Mouse (Mus musculus) lung, postnatal 25 days (tissue): Measurements from ENCODE around the gene Klhdc9.
A peak's percentile ranks its signal among the peaks of the same experiment; 100 is the strongest.
"Not testable (repeated sequence)": the region's sequence is repeated elsewhere in the genome, so short reads cannot be mapped to it uniquely, and the experiment has no call there.

ENCODE experiments used
- DNase-seq: peaks from one replicate; pipeline ENCODE4 v3.0.0; 2022; ENCODE audit warnings: low spot score

The Klhdc9 gene

GRCm38 (mm10) chr1:171356814-171357213 lies 3.8 kb downstream of the Klhdc9 start:
- DNase-seq, result no peak

- no peak for DNase-seq
Observed at GRCm38 (mm10) chr1:171355812-171356340, 4.7 kb downstream of the Klhdc9 start.

- no peak for DNase-seq
Observed at GRCm38 (mm10) chr1:171349210-171349609, 11.4 kb downstream of the Klhdc9 start.

DNA sequence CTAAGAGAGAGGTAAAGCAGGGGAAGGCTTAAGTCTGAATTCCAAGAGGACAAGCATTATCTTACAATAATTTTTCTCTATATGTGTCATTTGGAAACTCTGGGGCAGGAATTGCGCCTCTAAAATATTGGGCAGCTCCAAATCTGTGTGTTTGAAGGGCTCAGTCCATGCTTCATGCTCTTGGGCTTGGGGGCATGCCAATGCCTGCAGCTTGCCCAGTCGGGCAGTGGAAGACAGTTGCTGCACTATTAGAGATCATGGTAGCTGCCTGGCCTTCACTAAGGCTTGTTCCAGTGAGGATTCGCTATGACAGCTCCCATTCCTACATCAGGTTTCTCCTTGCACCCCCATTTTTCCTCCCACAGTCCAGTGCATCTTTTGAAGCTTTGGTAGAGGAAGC lies 11.9 kb downstream of the Klhdc9 start:
- no peak for DNase-seq

DNA sequence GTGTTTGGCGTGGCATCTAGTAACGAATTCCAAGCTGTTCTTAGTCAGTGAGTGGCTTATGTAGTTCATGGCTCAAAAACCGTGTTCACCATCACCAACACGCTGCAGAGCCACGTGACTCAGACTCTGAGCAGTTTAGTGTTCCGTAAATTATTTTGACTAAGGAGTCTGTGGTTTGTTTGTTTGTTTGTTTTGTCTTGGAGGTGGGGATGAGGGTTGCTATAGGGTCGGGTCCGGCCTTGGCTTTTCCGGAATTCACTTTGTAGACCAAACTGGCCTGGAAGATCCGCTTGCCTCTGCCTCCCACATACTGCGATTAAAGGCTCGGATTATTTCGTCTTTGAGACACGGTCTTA lies 14.5 kb downstream of the Klhdc9 start:
- DNase-seq, result no peak

DNA sequence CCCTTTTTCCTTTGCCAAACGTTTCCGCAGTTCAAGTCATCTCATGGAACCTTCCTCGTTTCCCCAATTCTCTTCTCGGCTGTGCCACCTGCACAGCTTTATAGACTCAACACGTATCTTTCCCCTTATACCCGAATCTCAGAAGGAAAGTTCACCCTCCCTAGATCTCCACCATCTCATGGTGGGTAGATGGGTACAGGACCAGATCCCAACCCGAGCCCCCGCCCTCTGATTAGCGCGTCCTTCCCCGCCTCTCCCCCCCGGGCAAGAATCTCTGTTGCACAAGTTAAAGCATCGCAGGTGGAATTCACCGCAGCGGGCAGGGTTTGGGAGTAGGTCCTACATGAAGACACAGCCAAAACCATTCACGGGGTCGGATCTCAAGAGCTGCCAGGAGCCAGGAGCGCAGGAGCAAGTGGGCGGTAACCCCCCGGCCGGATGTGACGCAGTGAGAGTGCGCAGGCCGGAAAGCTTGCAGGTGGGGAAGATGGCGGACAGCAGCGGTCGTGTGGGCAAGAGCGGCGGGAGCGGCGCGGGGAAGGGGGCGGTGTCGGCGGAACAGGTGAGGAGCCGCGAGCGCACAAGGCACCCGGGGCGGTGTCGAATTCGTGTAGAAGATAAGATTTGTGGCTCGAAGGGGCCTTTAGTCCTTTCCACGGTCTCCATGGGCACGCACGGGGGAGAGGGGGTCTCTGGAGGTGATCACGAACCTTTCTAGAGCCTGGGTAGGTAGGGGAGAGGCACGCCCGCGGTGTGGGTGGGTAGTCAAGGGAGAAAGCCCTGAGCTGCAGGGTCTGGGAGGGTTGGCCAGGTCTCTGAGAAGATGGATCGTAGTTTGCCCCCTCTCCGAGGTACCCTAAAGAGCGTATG lies 15.1 kb downstream of the Klhdc9 start, which contains the start of the genes Nit1 and Pfdn2:
Nit1 (minus strand) TSS at position 422 of the 870 bp plus-strand sequence.
Pfdn2 (plus strand) TSS at position 446 of the 870 bp plus-strand sequence.
- peak; percentile 94 for DNase-seq

DNA sequence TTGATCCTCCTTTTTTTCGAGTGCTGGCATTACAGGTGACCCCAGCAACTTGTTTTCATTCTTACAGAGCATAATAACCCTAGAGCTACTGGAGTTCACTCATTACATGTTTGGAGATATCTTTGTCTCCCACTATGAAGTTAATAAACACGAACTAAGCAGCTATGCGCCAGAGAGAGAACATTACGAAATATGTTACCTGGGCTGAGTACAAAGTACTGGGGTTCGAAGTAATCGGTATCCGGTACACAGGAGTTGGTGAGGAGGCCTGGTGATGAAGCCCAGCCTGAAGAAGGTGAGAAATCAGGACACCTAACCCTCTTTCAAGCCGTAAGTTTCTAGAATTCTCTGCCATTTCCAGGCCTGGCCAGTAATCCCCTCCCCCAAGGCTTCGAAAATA lies 15.9 kb downstream of the Klhdc9 start:
- DNase-seq, result no peak

- peak; percentile 65 for DNase-seq
Observed at GRCm38 (mm10) chr1:171343922-171344677, 16.5 kb downstream of the Klhdc9 start.

GRCm38 (mm10) chr1:171342262-171343207 lies 18.1 kb downstream of the Klhdc9 start:
- DNase-seq, result peak; percentile 16

- no peak for DNase-seq
Observed at GRCm38 (mm10) chr1:171330216-171330560, 30.4 kb downstream of the Klhdc9 start.

DNA sequence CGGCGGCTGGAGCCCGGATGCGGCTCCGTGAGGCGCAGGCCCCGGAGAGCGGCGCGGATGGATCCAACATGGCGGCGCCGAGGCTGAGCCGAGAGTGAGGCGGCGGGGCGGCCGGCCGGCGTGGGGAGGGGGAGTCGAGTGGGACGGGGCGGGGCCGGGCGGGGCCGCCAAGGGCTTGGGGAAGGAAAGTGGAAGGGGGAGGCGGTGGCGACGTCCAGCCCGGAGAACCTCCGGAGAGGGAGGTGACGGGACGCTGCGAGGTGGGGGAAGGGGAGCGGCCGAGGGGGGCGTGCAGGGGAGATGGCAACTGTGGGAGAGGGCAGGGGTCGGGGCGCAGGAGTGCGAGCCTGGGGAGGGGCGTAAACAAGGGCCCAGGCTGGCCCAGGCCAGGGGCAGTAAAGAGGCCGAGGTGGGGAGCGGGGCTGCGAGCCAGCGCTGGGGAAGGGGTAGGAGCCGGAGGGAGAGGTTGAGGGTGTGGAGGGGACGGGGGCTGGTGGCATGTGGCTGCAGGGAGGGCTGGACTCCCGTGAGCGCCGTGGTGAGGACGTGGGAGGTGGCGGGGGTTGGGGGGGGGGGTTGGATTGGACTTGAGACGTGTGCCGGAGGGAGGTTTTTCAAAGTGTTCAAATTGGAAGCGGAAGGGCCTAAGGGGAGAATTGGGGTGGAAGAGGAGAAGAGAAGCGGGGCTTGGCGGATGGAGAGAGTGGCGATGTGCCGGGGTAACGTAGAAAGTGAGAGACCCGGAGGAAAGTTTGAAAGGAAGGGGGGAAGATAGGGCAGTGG lies 31.0 kb downstream of the Klhdc9 start:
- no peak for DNase-seq

DNA sequence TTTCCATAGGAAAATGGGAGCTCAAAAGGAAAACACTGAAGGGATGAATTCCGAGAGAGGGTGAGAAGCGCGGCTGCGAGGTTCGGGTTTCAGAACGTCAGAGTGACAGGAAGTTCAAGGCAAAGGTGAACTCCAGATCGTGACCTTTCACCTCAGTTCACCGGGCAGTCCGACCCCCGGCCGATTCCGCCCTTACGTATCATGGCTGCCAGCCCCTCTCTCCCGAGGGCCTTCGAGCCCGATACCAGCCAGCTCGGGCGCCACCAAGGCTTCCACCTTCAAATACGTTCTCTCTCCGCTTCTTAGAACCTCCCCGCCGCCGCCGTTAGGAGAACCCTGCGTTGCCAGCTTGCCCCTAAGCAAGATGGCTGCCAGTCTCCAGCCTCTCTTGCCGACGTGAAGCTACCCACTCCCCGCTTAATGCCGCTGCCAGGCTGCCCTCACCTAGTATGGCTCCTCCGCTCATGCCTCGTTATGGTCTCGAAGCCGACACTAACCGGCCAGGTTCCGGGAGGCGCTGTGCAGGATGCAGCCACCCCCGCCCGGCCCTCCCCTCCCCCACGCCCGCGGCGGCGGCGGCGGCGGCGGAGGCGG lies 31.7 kb downstream of the Klhdc9 start, which contains the start of gene Dedd:
Dedd (plus strand) TSS at position 307 of the 594 bp plus-strand sequence.
- peak; percentile 95 for DNase-seq

DNA sequence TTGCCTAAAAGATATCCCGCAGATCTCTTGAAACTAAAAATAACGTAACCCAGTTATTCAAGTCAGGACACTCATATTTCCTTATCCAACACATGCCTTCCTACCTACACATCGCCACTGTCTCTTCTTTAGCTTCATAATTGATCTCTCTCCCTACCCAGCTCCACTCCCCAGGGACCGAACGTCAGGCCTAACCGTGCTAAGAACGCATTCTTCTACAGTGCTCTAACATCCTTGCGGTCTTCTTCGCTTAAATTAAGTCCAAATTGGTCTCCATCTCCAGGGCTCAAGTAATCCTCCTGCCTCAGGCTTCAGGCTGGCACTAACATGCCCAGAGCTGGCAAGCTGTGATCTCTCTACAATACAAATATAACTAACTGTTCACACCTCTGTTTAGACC lies 32.4 kb downstream of the Klhdc9 start:
- DNase-seq, result no peak

GRCm38 (mm10) chr1:171326588-171326987 lies 34.0 kb downstream of the Klhdc9 start:
- not testable (repeated sequence) for DNase-seq

DNA sequence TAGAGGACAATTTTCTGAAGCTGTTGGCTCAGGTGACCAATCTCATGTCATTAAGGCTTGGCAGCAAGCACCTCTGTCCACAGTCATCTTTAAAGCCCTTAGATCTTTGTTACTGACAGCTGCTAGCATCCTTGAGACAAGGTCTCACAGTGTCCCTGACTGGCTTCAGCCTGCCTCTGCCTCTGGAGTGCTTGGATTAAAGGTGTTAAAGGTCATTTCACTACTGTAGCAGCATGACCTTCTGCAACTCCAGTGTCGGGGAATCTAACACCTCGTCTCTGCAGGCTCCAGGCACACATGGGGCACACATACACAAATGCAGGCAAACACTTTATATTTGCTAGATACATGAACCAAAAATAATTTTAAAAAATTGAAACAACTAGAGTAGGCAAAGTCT lies 35.0 kb downstream of the Klhdc9 start:
- DNase-seq, result no peak

DNA sequence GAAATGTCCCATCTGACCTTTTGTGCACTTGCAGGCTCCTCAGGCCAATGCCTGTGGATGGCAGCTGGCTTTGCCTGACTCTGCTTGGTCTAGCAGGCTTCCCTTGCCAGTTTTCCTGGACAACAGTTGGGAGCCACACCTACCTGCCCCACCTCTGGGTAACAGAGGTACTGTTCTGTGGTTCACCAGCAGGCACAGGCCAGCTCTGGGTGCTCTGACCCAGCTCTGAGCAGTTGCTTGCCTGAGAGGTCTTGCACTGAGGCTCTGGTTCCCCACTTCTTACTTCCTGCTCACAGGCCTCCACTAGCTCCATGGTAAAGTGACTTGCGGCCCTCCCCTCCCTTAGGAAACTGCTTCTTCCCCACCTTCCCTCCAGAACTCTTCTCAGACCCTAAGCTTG lies 38.6 kb downstream of the Klhdc9 start:
- DNase-seq, result no peak

- no peak for DNase-seq
Observed at GRCm38 (mm10) chr1:171321415-171321814, 39.2 kb downstream of the Klhdc9 start.

GRCm38 (mm10) chr1:171320151-171320550 lies 40.4 kb downstream of the Klhdc9 start:
- no peak for DNase-seq

DNA sequence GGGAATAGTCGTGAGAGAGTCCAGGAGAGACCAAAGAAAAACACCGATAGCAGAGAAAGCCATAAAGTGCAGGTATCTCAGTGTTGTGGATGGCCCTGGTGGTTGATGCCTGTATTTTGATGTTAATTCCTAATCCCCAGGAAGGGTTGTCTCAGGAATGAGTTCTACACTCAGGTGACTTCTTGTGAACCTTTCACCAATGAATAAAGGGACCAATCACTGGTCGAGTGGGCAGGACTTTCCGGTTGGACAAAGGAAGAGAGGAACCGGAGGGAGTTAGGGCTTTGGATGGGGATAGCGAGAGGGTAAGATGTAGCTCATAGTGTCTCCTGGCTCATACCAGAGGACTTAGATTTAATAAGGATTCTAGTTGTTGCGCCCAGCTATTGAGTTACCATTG lies 40.9 kb downstream of the Klhdc9 start:
- no peak for DNase-seq

DNA sequence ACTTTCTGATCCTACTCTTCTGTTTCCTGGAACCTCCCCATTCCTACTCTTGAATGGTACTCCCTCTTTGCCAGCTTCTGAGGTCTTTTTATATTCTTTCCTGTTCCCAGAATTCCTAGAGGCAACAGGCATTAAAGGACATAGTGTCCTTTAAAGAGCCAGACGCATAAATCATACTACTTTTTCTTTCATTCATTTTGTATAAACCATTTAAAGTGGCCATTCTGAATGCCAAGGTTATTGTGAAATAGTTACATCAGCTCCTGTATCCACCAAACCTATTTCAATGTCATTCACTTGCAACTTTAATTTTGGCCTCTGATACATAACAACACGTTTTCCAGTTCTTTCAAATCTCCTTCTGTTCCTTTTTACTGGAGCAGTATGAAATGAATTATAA lies 51.3 kb downstream of the Klhdc9 start:
- DNase-seq, result no peak
